Mouse (Mus musculus): ENCODE data around the gene Dyrk3.
"Not testable (repeated sequence)": the region's sequence is repeated elsewhere in the genome, so short reads cannot be mapped to it uniquely, and the experiment has no call there.

Gene Dyrk3

DNA sequence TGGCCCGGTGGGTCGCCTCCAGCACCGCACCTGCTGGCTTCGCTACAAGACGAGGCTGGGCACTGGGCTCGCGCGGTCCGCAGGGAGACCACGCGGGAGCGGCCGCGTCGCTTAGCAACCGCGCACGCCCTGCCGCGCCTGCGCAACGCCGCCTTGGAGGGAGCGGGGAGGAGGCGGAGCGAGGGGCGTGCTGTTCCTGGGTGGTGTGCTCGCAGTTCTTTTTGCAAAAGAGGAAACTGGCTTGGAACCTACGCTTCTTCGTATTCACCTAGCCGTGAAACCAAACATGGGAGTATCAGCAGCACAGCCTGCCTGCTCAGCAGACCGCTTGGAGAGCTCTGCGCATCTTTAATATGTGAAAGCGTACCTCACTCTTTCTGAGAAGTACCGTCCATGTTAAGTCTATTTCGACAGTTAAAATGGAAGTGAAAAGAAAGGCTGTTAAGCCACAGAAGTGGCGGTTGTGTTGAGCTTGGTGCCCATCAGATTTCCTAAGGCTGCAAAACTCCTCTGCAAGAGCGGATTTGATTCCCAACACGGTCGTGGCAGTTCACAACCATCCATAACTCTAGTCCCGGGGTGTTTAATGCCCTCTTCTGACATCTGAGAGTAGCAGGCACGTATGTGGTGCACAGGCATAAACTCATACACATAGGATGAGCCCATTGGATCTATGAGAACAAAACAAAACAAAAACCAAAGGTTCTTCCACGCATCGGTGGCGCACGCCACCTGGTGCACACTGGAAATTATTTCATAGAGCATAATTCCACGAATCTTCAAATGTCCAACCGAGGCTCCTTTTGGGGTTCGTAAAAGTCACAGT, at the start of gene Dyrk3:
Gene Dyrk3, minus strand, starts transcription at position 150 of the 826 bp plus-strand sequence.
- peak; percentile 92 for DNase-seq

DNA sequence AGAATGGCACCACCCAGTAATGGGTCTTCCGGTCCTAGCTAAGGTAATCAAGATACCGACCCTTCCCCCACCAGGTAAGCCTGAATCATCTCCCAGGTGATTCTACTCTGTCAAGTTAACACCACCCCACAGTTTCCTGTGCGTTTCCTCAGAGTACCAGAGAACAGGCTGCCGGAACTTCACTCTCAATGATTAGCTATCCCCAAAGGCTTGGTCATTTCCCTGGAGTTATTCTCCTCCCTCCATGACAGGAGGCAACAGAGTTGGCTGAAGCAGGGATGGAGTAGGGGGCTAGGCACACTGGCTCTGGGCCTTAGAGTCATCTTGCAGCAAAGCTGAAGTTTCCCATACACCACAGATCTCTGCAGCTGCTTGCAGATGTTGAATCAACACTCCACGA, 49.7 kb upstream of the Dyrk3 start:
- no peak for DNase-seq

DNA sequence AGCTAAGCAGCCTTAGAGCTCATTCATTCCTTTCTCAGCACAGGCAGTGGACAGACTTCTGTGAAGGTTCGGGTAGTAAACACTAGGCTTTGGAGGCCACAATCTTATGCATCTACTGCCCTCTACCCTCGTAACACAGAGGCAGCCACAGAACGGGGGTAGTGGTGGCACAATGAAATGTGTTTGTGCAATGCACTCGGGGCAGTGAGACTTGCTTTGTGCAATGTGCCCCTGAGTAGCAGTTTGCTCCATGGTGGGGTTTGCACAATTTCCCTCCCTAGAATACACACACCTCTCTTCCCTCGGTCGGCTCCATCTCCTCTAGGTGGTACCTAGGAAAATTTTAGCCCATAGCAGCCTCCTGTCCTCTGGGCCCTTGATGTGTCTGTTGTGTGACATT, 48.9 kb upstream of the Dyrk3 start:
- no peak for DNase-seq

DNA sequence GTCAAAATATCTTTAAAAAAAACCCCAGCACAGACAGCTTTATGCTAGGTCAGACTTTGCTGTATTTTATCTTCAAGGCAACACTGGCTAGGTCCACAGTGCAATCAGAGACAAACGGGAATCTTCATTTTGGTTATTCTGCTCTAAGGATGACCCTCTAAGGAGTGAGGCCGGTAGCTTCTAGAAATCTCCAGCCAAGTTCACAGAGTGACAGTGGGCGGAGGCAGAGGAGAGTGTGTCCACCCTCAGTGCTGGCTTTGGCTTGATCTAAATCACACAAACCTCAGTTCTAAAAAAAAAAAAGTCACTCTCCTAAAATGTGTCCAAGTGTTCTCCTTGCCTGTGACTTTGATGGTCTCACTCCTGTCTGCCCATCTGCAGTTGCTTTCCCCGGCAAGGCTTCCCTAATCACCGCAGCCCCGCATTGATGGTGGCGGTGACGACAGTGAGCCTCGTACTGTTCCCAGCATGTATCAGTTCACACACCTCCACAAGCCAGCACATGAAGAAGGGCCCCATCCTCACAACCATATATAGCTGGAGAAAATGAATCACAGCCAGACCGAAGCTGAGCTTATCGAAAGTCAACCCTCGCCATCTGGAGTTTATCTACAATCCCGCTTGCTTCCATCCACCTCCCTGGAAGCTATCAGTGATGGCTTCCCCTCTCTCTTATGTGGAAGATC, 47.8 kb upstream of the Dyrk3 start:
- no peak for DNase-seq

DNA sequence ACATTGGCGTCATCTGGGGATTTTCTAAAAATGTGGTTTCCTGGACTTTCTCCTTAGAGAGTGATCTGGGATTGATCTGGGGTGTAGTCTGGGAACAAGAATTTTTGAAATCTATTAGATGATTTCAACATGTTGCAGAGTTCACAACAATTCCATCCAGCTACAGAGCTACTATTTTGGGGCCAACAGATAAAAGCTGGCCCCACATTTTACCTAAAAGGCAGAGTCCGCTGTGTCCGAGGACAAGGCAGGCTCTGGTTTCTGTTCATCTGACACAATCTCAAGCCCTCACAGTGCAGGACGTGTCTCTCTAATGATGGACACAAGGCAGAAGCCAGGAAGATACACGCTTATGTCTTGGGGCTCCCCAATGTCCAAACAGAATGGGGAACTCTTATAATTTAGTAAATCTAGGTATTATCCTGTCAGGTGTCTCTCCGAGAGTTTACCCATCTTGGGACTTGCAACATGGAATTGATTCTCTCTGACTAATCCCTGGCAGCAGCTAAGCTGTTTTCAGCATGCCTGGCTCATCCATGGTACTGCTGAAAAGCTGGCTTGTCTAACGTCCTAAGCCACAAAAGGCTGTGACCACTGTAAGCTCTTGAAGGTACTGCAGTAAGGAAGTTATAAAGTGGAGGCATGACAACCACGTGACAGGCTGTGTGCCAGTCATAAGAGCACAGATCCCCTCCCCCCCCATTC, 47.0 kb upstream of the Dyrk3 start:
- DNase-seq, result no peak

DNA sequence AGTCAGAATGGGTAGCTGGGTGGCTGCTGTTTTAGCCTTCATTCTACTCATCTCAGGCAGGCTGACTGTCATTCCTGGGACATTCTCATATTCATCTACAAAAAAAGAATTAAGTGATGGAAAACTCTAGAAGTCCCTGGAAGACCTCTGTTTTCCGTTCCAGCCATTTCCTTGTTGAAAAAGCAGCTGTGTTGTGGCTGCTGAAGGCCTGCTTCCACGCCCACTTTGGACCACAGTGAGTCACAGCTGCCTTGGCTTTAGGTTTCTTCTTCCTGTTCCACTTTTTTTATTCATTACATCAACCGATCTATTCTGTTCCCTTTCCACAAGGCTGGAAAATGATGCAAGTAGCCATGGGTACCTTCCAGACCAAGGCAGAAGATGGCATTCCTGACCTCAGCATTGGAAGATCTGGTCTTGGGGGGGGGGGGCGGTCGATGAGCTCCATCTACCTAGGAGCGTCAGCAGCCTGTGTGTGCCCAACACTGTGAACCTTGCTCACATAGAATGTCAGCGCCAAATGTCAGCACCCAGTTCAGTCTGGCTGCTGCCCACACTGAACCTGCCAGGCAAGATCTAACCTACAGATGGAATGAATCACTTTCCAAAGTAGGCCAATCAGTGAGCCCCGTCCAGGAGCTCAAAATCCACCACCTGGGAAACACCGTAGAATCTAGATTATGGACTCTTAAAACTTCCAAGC, 46.3 kb upstream of the Dyrk3 start:
- no peak for DNase-seq

DNA sequence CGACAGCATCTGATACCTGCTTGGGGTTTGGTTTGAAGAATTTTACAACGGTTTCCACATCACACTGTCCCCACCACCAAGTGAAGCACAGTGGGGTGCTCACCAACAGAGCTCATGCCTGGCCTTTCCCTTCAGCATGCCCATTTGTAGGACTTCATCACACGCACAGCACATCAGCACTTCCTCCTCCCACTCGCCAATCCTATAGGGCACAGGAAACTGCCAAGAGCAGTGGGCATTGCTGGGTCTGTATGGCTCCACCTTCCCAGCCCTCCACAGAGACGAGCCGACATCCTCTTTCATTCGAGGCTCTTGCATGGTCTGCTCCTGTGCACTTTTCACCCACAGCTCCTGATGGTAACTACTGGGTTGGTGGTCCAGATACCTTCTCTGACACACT, 45.1 kb upstream of the Dyrk3 start:
- no peak for DNase-seq

DNA sequence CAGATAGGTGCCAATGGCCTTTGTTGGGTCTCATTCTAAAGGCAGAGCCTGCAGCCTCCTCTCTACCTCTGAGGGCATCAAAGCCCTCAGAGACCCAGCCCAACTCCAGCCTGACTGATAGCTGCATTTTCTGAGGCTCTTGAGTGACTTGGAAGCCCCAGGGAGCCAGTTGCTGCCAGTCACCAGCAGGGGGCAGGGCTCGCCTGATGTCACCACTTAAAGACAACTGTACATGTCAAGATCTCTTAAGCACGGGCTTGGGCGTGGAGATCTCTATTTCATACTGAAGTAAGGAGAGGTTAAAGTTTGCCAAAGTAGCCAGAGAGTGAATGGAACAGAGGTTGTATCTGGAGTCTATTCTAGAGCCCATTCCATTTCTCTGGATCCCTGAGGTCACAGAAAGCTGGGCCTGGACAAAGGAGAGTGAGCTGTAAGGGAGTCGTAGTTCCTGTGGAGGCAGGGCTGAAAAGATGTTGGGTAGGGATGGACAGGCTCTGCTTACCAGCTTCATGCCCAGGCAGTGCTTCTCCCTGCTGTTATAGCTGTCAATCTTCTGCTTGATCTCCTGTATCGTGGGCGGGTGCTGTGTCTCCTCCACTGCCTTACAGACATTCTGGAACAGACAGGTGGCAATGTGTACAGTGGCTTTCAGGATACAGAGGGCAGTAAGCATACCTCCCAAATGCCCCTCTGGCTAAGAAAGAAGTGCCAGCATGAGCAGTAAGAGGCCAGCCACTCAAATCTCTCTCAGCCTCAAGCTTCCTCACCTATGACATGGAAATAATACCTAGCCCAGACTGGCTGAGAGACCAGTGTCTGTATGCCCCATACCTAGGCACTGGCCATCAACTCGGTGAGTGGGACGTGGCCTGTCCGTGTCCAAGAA, 43.7 kb upstream of the Dyrk3 start:
- peak; percentile 89 for DNase-seq

DNA sequence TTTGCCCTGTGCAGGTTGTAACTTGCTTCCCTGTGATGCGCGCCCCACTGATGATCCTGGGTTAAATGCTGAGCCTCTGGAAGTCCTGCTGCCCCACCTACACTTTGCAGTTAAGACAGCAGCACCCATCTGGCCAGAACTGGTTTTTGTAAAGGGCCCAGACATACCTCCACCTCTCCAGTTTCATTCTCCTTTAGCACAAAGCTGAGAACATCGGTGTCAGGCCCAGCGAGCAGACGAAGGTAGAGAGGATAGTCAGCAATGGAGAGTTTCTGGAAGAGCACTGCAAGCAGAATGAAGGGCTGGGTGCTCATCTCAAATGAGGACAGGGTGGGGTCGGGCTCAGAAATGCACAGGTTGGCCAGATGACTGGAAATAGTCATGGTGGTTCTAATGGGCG, 42.2 kb upstream of the Dyrk3 start:
- no peak for DNase-seq

DNA sequence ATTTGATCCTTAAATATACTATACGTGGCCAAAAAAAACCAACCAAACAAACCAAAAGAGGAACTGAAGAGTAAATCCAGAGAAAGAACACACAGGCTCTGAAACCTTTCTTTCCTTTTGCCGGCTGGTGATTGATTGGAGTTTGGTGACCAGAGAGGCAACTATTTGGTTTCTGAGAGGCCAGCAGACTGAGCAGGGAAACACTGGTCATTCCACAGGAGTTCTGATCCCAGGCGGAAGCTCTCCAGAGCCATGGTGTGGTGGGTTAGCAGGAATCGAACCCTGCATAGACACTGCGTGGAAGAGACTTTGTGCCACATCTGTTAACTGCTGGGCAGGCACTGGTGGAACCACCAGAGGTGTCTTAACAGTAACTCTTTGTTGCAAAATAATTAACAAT, 39.9 kb upstream of the Dyrk3 start:
- no peak for DNase-seq

DNA sequence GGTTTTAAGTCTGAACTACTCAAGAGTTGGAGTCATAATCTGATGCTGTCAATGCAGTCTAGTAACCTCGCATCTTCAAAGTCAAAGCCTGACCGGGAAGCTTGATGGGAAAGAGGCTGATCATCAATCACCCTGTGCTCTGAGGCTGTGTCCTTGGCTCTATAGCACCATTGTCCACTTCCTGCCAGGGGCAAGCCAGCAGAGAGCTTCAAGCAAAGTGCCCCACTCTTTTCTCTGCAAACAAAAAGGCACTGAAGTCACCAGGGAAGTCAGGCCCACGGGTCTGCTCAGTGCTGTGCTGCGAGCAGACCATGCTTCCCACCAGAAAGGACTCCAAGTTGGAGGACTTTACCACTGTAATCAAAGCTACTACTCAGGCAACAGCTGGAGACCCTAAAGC, 39.1 kb upstream of the Dyrk3 start:
- DNase-seq, result no peak

DNA sequence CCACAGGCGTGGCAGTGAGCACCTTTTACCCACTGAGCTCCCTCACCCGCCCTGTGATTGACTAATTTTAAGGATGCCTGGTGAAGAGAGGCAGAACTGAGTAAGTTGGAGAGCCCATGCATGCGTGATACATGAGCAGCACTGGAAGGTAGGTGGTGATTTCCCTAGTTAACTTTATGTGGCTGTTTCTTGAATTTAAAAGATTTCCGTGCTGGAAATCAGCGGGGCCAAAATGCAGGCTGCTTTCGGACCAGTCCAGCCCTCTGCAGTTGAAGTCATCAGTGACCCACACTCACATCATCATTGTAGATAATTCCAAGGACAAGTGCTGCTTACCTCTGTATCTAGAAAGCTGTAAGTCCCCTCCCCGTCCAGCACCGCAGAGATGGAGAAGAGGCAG, 37.7 kb upstream of the Dyrk3 start:
- no peak for DNase-seq

DNA sequence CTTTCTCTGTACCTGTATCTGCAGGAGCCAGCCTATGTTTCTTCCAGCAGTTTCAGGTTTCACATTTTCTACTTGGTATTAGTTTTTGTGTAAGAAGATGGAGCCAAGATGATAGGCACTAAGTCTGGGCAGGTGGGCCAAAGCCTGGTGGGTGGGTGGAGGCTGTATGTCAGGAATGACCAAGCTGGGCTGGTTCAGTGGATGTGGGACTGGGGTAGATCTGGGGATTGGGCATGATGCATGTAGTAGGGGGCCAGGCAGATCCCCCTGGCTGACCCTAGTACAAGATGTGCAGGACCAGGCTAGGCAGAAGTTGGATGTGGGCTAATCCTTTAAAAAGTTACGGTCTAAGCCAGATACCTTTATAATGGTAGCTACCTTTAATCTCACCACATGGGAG, 37.0 kb upstream of the Dyrk3 start:
- DNase-seq, result no peak

DNA sequence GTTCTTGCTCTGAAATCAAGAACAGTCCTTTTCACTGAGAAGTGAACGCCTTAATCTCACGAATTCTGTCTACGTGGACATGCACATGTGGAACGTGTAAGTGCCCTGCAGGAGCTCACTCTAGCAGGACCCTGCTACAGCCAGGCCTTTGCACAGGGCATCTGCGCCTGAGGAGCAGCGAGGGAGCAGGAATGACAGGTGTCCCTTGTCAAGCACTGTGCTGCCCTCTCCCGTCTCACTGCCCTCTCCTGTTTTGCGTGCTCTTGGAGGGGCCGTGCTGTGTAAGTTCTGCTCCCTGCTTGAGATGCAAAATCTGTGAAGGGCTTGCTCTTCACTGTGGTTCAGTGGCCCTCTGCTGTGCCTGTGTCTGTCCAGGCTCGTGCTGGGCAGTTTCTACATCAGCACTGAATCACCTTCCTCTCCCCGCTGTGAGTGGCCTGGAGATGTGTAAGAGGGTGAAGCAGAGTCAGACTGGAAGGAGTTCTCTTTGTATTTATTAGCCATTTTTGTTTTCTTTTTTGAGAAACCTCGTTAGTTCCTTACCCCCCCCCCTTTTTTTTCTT, 36.2 kb upstream of the Dyrk3 start:
- no peak for DNase-seq

DNA sequence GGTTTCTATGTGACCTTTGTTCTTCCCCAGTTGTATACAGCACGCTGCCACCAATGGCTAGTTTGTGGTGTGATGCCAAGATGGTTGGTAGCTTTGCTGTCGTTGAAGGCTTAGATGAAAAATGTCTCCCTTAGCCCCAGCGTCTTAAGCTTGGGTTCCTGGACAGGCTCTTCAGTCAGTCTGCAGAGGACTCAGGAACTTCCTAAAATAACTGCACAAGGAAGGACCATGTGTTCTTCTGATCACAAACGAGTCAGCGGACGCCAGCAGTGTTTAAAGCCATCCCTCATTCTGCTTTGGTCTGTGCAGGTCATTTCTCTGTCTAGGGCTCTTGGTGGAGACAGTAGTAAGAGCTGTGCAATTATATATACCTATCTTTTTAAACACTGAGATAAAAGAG, 35.7 kb upstream of the Dyrk3 start:
- DNase-seq, result no peak

DNA sequence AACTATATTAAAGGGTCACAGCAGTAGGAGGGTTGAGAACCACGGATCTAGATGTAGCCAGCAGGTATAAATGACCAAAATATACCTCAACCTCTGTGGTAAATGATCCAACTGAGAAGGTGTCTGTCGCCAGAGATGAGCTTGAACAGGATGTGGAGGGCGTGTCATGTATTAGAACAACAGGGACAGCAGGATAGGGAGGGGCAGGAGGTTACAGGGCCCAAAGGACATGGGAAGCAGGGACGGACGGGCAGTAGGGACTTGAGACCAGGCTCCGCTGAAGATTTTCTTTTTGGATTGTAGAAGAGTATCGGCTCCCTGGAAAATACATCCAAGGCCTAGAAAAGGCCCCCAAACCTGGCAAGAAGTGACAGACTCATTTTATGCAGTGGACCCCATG, 34.9 kb upstream of the Dyrk3 start:
- DNase-seq, result no peak

DNA sequence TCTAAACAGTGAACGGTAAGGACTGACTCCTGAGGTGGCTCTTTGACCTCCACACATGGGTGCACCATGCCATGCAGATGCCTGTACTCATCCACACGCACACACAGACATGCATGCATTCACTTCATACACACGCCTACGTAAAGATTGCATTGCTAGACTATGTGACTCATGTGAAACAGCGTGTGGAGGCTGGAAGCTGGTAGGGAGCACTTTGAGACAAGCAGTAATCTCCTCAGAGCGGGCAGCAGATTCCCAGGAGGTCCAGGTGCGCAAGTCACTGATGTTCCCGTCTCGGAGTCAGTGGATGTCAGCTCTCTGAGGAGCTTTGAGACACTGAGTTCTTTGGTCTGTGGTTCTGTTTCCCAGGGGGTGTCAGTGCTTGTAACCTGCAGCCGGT, 29.5 kb upstream of the Dyrk3 start:
- DNase-seq, result no peak

DNA sequence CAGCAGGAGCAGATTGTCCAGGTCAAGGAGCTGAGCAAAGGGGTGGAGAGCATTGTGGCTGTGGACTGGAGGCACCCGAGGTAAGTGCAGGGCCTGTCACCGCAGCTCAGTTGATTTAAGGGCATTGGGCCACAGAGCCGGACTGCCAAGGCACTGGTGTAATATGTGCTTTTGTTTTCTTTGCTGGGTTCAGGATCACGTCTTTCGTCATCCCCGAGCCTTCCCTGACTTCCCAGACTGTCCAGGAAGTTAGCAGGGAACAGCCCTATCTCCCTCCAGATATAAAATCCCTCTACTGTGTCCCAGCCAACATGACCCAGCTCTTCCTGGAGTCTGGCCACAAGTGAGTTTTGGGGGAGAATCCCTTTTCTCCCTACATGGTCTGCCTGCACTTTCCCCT, 26.3 kb upstream of the Dyrk3 start:
- DNase-seq, result no peak

DNA sequence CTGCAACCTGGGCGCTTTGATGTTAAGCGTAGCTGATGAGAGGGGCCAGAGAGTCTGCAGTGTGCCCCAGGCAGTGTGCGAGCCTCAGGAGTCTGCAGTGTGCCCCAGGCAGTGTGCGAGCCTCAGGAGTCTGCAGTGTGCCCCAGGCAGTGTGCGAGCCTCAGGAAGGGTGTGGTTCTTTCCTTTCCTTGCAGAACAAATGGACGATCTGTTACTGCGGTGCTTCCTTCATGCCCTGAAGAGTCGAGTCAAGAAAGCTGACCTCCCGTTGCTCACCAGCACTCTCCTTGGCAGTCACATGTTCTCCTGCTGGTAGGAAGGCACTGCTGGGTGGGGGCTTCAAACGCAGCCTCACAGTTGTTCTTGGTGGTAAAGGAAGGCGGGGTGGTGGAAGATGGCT, 23.0 kb upstream of the Dyrk3 start:
- DNase-seq, result no peak

DNA sequence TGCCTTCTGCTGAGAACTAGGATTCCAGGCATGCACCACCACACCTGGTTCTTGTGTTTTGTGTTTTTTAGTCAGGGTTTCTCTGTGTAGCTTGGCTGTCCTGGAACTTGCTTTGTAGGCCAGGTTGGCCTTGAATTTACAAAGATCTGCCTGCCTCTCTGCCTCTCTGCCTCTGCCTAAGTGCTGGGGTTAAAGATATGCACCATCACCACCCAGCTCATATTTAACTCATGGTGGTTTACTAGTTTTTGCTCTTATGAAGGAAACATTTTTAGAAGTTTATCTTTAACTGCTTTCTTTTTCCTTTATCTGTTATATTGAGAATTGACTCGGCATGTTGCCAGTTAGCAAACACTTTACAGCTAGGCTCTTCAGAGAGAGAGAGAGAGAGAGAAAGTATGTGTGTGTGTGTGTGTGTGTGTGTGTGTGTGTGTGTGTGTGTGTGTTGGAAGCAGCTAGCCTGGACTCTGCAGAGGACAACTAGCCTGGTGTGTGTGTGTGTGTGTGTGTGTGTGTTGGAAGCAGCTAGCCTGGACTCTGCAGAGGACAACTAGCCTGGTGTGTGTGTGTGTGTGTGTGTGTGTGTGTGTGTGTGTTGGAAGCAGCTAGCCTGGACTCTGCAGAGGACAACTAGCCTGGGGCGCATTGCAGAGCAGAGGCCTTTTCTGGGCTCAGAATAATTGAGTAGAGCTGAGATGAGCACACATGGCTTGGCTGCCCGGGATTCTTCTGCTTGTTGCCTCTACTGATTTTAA, 21.6 kb upstream of the Dyrk3 start:
- not testable (repeated sequence) for DNase-seq

DNA sequence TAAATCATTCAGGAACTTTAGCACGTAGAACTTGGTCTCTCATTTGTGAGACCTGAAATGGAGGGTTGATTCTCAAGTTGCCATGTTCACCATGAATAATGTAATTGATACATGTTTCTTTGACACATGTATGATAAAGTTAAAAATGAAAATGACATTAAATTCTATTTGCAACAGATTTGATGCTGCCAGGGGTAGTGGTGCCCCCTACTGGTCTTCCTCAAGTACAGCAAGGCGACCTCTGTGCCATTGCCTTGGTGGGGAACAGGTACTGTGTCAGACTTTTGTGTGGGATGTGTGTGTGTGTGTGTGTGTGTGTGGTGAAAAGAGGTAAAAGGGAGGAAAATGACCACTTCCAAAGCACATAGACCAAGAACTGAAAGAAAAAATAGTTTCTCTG, 17.3 kb upstream of the Dyrk3 start:
- DNase-seq, result peak; percentile 59

Measured in thymus, postnatal 14 days (tissue).